Mouse (Mus musculus) thymus, adult 2 months (tissue): ENCODE data around the gene Cflar. TPM values are rescaled to one million over a fixed set of nuclear protein-coding genes. Genes with fewer than 3 reads are reported as not detected.

Source experiments
- DNase-seq: peaks from one replicate; pipeline ENCODE4 v3.0.0; 2021
- H3K27ac ChIP-seq: fragments of 200-500 bp; 2 replicates; pipeline ENCODE4 v1.5.1; 2012; ENCODE audit warnings: low read length, control low read depth; ENCODE audit not compliant: control insufficient read depth, insufficient read depth
- H3K27me3 ChIP-seq: fragments of 200-500 bp; 2 replicates; pipeline ENCODE4 v1.6.1; 2012; ENCODE audit warnings: mild to moderate bottlenecking, low read length, moderate library complexity, mixed read lengths; ENCODE audit not compliant: control insufficient read depth, insufficient read depth
- H3K36me3 ChIP-seq: fragments of 200-500 bp; 2 replicates; pipeline ENCODE4 v1.6.1; 2012; ENCODE audit warnings: mild to moderate bottlenecking, low read length, moderate library complexity; ENCODE audit not compliant: control insufficient read depth, insufficient read depth
- H3K4me1 ChIP-seq: fragments of 200-500 bp; replicated peaks from 2 replicates; pipeline ENCODE4 v1.6.1; 2012; ENCODE audit warnings: low read length; ENCODE audit not compliant: control insufficient read depth, insufficient read depth
- H3K4me3 ChIP-seq: fragments of 200-500 bp; 2 replicates; pipeline ENCODE4 v1.5.1; 2012; ENCODE audit warnings: mild to moderate bottlenecking, low read length, control low read depth, moderate library complexity; ENCODE audit not compliant: control insufficient read depth, insufficient read depth
- CTCF ChIP-seq: fragments of 200-500 bp; IDR thresholded peaks from 2 replicates; pipeline ENCODE4 v1.5.1; 2012; ENCODE audit warnings: mild to moderate bottlenecking, control low read depth, low read length, moderate library complexity, borderline replicate concordance; ENCODE audit not compliant: control insufficient read depth, poor library complexity, insufficient read depth; ENCODE audit errors: extremely low read depth
- POLR2A ChIP-seq: fragments of 200-500 bp; IDR thresholded peaks from 2 replicates; pipeline ENCODE4 v1.6.1; 2012; ENCODE audit warnings: mild to moderate bottlenecking, low read length, control low read depth, moderate library complexity; ENCODE audit not compliant: control insufficient read depth, poor library complexity, insufficient read depth; ENCODE audit errors: extremely low read depth
- WGBS: fragments of 180-500 bp; shearing (Covaris S2); methylation state at CpG from one replicate; pipeline ENCODE4 v1.1.7; 2018; 5-methylcytosine and 5-hydroxymethylcytosine counted together
- polyA plus RNA-seq: library from polyadenylated mRNA; depleted of rRNA; stranded (reverse); fragments of >200 nt; gene quantifications from 2 replicates; pipeline ENCODE4 v1.2.3, GENCODE M21; 2012

Gene Cflar
- polyA plus RNA-seq, 1 experiment, result 83.9 TPM

DNA sequence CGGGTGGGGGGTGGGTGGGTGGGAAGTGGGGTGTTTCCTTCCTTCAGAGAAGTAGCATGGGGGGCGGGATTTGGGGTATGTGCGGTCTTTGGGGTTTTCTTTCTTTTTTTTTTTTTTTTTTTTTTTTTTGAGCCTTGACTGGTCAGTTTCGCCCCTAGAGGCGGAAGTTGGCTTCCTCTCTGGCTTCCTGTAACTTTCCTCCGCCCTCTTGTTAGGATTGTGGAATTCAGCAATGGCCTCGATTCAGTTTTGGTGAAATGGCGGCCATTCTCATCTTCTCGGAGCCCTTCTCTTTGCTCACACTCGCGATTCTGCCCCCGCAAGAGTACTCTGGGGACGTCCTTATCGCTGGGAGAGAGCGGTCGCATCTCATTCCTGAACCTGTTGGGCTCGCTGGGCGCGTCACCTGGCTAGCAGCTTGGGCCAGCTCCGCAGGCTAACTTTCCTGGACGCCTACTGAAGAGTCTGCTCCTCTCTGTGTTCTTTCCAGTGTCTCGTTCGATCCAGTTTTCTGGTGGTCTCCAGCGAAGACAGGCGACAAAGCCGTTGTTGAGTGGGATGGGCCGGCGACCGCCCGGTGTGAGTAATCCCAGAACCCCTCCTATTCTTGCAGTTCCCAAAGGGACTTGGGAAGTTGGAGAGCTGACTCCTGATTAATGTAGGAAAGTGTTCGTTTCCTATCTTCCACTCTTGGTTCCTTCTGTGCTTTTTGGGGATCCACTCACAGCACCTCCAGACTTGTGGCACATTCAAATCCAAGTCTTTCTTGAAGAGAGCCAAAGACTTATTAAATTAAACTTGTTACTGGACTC, 2.0 kb downstream of the Cflar start:
- peak; percentile 50 for DNase-seq
- peak overlapping the region; percentile 99 for H3K4me3 ChIP-seq
- peak overlapping the region; percentile 95 for H3K27ac ChIP-seq
- H3K36me3 ChIP-seq, result peaks cover 29% of the 10 kb centered on the region
- TF ChIP-seq POLR2A, result no peak
- TF ChIP-seq CTCF, result 0 out of 2 replicates have a peak, but pooled peaks have one; percentile 20
- 2% methylated on average over 31 of the region's 31 CpGs for WGBS
- peaks cover 11% of the 10 kb centered on the region for H3K4me1 ChIP-seq
- no peaks in the 10 kb centered on the region for H3K27me3 ChIP-seq

GRCm38 (mm10) chr1:58713893-58714231, 2.6 kb downstream of the Cflar start:
- TF ChIP-seq POLR2A (no peak), CTCF (no peak)
- 26% methylated on average over 4 of the region's 4 CpGs for WGBS
- H3K36me3 ChIP-seq, result peaks cover 29% of the 10 kb centered on the region
- no peaks in the 10 kb centered on the region for H3K27me3 ChIP-seq
- H3K4me3 ChIP-seq, result peak overlapping the region; percentile 49
- peak overlapping the region; percentile 95 for H3K27ac ChIP-seq
- H3K4me1 ChIP-seq, result peaks cover 16% of the 10 kb centered on the region
- DNase-seq, result peak; percentile 21

DNA sequence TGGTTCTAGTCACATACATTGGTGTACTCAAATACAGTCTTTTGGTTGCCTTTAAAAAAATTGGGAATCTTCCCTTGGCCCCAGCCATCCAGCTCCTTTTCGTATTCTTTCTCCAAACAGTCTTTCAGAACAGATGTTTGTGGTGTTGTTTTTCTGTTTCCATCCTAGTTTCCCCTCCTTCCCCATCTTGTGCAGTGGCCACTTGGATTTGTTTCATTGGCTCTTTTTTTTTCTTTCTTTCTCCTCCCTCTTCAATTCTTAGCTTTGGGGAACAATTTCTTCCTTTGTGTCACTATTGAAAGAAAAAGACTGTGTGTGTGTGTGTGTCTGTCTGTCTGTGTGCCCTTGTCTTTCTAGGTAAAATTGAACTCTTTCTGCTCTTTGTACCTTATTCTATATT, 3.1 kb downstream of the Cflar start:
- Histone ChIP-seq H3K27me3 (no peaks in the 10 kb centered on the region), H3K4me1 (peaks cover 20% of the 10 kb centered on the region), H3K36me3 (peaks cover 29% of the 10 kb centered on the region), H3K4me3 (peak overlapping the region; percentile 49; the same call in 1 of the 2 replicates), H3K27ac (peak overlapping the region; percentile 95)
- DNase-seq, result no peak
- WGBS, result 17% methylated on average over 1 of the region's 1 CpGs
- no peak for TF ChIP-seq POLR2A
- no peak for TF ChIP-seq CTCF

DNA sequence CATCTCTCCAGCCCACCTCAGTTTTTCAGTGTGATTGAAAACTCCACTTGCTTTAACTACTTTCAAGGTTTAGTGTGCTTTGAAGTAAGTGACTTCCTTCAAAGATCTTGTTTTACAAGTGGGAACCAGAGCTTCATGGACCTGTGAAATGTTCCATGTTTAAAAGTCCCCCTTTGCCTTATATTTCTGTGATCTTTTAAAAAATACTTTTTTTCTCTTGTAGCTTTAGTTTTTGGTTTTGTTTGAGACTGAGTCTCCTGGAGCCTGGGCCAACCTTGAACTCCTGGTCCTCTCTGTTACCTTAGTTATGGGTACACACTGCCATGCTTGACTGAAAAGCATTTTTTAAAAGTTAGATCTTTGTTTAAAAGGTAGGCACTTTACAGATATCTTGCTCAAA, 4.2 kb downstream of the Cflar start:
- H3K27me3 ChIP-seq, result no peaks in the 10 kb centered on the region
- H3K27ac ChIP-seq, result no peak overlapping the region; the same call in 1 of the 2 replicates
- peaks cover 30% of the 10 kb centered on the region for H3K4me1 ChIP-seq
- no peak for DNase-seq
- TF ChIP-seq POLR2A, result no peak
- no peak for TF ChIP-seq CTCF
- peaks cover 29% of the 10 kb centered on the region for H3K36me3 ChIP-seq
- no peak overlapping the region for H3K4me3 ChIP-seq

DNA sequence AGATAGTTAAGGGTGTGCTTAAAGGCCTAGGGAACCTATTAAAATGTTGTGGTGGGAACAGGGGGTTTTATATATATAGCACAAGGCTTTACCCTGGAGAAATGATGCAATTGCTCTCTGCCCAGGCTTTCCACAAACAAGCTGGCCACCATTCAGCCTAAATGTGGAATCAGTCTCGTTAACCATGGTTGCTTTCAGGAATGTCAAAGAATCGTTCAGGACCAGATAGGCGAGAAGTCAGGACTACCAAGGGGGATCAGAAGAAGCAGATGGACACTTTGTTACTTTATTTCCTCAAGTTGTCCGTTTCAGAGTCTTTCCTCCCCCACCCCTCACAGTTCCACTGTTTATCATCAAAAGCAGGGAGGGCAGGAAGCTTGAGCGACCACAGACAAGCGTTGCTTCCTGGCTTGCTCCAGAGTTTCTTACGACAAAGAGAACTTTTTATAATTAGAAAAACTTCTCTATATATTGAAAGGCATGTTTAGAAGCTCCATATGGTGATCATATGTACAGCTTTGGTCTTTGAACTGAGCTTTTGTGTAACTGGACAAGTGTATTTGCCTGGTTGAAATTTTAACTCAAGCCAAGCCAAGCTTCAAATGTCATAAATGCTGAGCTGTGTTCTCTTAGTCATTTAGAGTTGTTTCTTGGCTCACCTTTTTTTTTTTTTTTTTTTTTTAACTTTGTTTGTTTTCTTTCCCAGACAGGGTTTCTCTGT, 5.0 kb downstream of the Cflar start:
- peaks cover 29% of the 10 kb centered on the region for H3K36me3 ChIP-seq
- peaks cover 31% of the 10 kb centered on the region for H3K4me1 ChIP-seq
- H3K27ac ChIP-seq, result peak overlapping the region; percentile 94
- H3K27me3 ChIP-seq, result no peaks in the 10 kb centered on the region
- H3K4me3 ChIP-seq, result no peak overlapping the region; the same call in 1 of the 2 replicates
- TF ChIP-seq CTCF, result no peak
- TF ChIP-seq POLR2A, result no peak
- under 1% methylated on average over 7 of the region's 7 CpGs for WGBS
- DNase-seq, result peak; percentile 44

GRCm38 (mm10) chr1:58716883-58717220, 5.5 kb downstream of the Cflar start:
- peaks cover 34% of the 10 kb centered on the region for H3K4me1 ChIP-seq
- no peaks in the 10 kb centered on the region for H3K27me3 ChIP-seq
- WGBS, result 74% methylated on average over 4 of the region's 4 CpGs
- H3K36me3 ChIP-seq, result peaks cover 29% of the 10 kb centered on the region
- DNase-seq, result no peak
- no peak for TF ChIP-seq CTCF
- TF ChIP-seq POLR2A, result no peak
- H3K4me3 ChIP-seq, result no peak overlapping the region
- peak overlapping the region; percentile 94 for H3K27ac ChIP-seq
